Mouse (Mus musculus) forebrain, embryonic 14.5 days (tissue): Measurements from ENCODE around the gene Slc17a9. TPM values are rescaled to one million over a fixed set of nuclear protein-coding genes. Genes with fewer than 3 reads are reported as not detected.

ENCODE experiments used
- ATAC-seq: fragments of 200-750 bp; cut with Nextera tagmentation; 2 replicates; pipeline ENCODE4 v1.8.0; 2017; ENCODE audit warnings: mild to moderate bottlenecking, moderate library complexity
- DNase-seq: peaks from one replicate; pipeline ENCODE4 v3.0.0-alpha.2; 2015; ENCODE audit warnings: low spot score
- H3K27ac ChIP-seq: fragments of 300-500 bp; sonication (generic); 2 replicates; pipeline ENCODE4 v1.5.1; 2014; ENCODE audit warnings: low read depth, mild to moderate bottlenecking, control low read depth, low read length, moderate library complexity
- H3K27me3 ChIP-seq: fragments of 300-500 bp; sonication (generic); replicated peaks from 2 replicates; pipeline ENCODE4 v1.6.1; 2014; ENCODE audit warnings: low read length, control low read depth, mixed read lengths; ENCODE audit not compliant: control insufficient read depth, insufficient read depth
- H3K36me3 ChIP-seq: fragments of 300-500 bp; sonication (generic); 2 replicates; pipeline ENCODE4 v1.6.1; 2014; ENCODE audit warnings: low read length, control low read depth; ENCODE audit not compliant: control insufficient read depth, insufficient read depth
- H3K4me1 ChIP-seq: fragments of 300-500 bp; sonication (generic); 2 replicates; pipeline ENCODE4 v1.6.1; 2014; ENCODE audit warnings: antibody characterized with exemption, low read length, control low read depth; ENCODE audit not compliant: control insufficient read depth, insufficient read depth
- H3K4me2 ChIP-seq: fragments of 300-500 bp; sonication (generic); 2 replicates; pipeline ENCODE4 v1.6.1; 2014; ENCODE audit warnings: mild to moderate bottlenecking, control low read depth, low read length
- H3K4me3 ChIP-seq: fragments of 300-500 bp; sonication (generic); 2 replicates; pipeline ENCODE4 v1.5.1; 2014; ENCODE audit warnings: low read depth, low read length, control low read depth
- H3K9ac ChIP-seq: fragments of 300-500 bp; sonication (generic); 2 replicates; pipeline ENCODE4 v1.6.1; 2014; ENCODE audit warnings: mild to moderate bottlenecking, low read length, control low read depth, moderate library complexity
- H3K9me3 ChIP-seq: fragments of 300-500 bp; sonication (generic); replicated peaks from 2 replicates; pipeline ENCODE4 v1.6.1; 2016; ENCODE audit warnings: low read length, control low read depth, mixed read lengths; ENCODE audit not compliant: control insufficient read depth
- WGBS: fragments of 180-500 bp; shearing (Covaris S2); extraction: QIAGEN DNeasy Blood & Tissue Kit; methylation state at CpG from one replicate; pipeline ENCODE4 v1.1.7; 2014; 5-methylcytosine and 5-hydroxymethylcytosine counted together
- polyA plus RNA-seq: library from polyadenylated mRNA; unstranded; fragments of >200 nt; fragmentation: Nextera tagmentation; extraction: Ambion mirVana; gene quantifications from 2 replicates; pipeline ENCODE4 v1.2.1, GENCODE M21; 2014

Gene Slc17a9
- polyA plus RNA-seq, 1 experiment from 2014 or later: not detected

DNA sequence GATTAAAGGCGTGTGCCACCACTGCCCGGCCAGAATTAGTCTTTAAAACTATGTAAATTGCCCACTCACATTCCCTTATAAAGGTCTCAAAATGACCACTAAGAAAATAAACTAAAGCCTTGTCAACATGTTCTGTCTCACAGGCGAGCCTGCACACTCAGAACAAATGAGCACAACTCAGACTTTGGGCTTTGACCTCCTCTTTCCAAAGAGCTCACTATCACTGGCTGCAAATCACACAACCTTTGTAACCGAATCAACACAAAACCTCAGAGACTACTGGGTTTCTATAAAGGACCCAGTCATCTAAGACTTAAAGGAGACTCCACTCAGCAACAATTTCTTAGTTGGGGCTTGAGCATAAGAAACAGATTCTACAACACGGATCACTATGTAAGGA, 24.6 kb upstream of the Slc17a9 start:
- 73% methylated on average over 5 of the region's 5 CpGs for WGBS

DNA sequence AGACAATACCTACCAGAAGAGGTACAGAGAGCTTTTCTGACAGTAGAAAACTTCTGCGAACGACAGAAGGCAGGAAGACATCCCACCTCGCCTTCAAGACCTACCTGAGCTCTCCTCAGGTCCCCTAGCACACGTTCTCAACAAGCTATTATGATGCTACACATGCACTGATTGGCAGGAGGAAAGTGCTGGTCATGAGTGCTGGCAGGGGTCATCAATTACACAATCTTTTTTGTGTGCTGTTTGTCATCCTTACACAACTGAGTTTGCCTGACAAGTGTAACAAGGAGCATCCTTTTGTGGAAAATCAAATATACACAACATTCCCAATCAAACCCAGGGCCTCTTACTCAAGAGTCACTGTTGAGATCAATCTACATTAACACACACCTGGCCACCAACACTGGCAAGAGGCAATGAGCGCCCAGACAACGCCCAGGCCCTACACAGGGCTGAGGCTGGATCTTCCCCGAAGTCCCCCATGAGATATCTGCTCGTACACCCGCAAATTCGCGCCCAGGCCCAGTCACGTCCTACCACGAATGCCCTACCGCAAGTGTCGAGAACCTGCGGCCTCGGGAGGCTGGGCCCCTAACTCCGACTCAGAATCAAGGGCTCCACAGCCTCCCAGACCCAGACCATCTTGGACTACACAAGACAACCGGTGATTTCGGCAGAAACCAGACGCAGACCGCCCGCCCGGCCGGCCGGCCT, 23.9 kb upstream of the Slc17a9 start:
- H3K9ac ChIP-seq: peak overlapping the region; percentile 90
- H3K27ac ChIP-seq: peak overlapping the region; percentile 94
- H3K4me1 ChIP-seq: peaks cover 21% of the 10 kb centered on the region
- DNase-seq: no peak
- H3K4me2 ChIP-seq: peak overlapping the region; percentile 86
- H3K4me3 ChIP-seq: peak overlapping the region; percentile 62
- no peaks in the 10 kb centered on the region for H3K27me3 ChIP-seq
- no peak; the same call in 1 of the 2 replicates for ATAC-seq
- H3K9me3 ChIP-seq: no peaks in the 10 kb centered on the region
- 4% methylated on average over 26 of the region's 26 CpGs for WGBS
- 0 out of 2 replicates have a peak, but pooled peaks cover 2% of the 10 kb centered on the region for H3K36me3 ChIP-seq

More for the DNA sequence above, 24.6 kb upstream of the Slc17a9 start:
- Histone ChIP-seq H3K36me3 (0 out of 2 replicates have a peak, but pooled peaks cover under 1% of the 10 kb centered on the region), H3K9me3 (no peaks in the 10 kb centered on the region), H3K4me3 (peak overlapping the region; percentile 62), H3K9ac (peak overlapping the region; percentile 90; the same call in 1 of the 2 replicates), H3K27ac (no peak overlapping the region), H3K4me2 (peak overlapping the region; percentile 86), H3K4me1 (peaks cover 21% of the 10 kb centered on the region), H3K27me3 (no peaks in the 10 kb centered on the region)
- ATAC-seq (no peak), DNase-seq (no peak)

DNA sequence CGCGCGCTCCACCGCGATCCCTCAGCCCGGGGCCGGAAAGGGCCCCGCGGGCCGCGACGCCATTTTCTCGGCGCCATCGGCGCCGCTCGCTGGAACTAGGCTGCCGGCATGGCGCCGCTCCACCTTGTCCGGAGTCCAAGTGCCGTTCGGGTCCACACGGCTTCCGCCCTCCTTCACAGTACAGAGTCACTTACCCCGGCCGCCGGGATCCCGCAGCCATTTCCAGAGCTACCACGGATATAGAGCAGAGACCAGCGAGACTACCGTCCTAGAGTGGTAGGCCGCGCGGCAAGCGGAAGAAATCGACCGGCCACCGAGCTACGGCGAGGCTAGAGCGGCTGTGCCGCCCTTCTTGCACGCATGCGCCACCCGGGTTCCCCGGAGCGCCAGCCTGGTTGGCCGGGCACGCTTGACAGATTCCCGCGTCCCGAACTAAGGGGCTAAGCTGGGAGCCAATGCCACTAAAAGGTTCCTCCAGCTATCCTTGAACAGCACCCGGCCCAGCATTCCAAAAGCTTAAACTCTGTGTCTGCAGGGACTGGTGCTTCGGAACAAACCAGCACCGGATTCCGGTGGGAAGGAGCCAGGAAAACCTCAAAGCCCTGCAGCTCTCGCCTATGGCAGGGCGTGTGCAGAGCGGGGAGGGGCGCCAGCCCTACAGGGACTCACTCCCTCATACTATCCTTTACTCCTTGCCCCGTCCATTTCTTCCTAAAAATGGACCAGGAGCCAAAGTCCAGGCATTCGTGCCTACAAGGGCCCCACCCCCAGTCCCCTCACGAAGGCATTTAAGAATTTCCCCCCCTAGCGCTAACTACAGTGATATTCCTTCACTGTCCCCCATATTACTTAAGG, 23.1 kb upstream of the Slc17a9 start:
- H3K4me2 ChIP-seq: peak overlapping the region; percentile 86
- peak overlapping the region; percentile 94 for H3K27ac ChIP-seq
- DNase-seq: peak; percentile 96
- WGBS: under 1% methylated on average over 66 of the region's 66 CpGs
- H3K9me3 ChIP-seq: no peaks in the 10 kb centered on the region
- peak; percentile 96 for ATAC-seq
- H3K4me3 ChIP-seq: peak overlapping the region; percentile 62
- H3K36me3 ChIP-seq: peaks cover 4% of the 10 kb centered on the region; the same call in 1 of the 2 replicates
- peaks cover 21% of the 10 kb centered on the region for H3K4me1 ChIP-seq
- no peaks in the 10 kb centered on the region for H3K27me3 ChIP-seq
- peak overlapping the region; percentile 90 for H3K9ac ChIP-seq

DNA sequence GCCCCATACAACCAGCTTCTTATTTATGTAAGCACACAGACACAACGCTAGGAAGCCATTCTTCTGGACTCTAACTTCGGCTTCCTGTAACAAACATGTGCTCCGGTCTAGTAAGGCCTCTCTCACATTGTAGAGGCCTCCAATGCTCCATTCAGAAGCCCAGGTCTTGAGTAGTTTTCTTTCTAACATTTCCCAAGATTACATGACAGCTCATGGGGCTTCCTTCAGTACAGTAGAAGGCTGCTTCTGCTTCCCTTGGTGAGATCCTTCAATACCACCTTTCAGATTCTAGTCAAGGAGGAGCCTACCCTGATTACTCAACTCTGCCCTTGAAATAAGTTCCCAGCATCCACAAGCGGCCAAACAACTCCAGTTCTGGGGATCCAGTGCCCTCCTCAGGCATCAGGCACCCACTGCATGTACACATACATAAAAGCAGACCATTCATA, 22.3 kb upstream of the Slc17a9 start:
- Histone ChIP-seq H3K4me1 (peaks cover 21% of the 10 kb centered on the region), H3K9me3 (no peaks in the 10 kb centered on the region), H3K4me3 (peak overlapping the region; percentile 62), H3K9ac (peak overlapping the region; percentile 90), H3K36me3 (peaks cover 5% of the 10 kb centered on the region; the same call in 1 of the 2 replicates), H3K27ac (peak overlapping the region; percentile 94), H3K4me2 (peak overlapping the region; percentile 86), H3K27me3 (no peaks in the 10 kb centered on the region)
- WGBS: 36% methylated on average over 4 of the region's 4 CpGs
- ATAC-seq (no peak), DNase-seq (no peak)

DNA sequence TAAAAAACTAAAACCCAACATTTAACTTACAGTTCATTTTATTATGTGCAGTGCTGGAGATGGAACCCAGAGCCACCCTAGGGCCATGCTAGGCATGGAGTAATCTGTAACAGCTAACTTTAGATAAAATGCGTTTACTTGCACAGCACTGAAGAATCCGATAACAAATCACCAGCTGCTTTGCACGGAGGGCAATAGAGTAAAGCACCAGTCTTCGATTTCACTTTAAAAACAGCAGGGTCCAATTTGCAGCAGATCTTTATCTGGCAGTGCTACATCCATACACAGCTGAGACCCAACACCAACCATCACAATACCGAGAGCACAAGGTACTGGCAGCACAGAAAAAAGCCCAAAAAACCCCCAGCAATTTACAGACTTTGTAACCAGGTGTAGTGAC, 21.9 kb upstream of the Slc17a9 start:
- ATAC-seq: no peak
- Histone ChIP-seq H3K27ac (no peak overlapping the region), H3K4me2 (0 out of 2 replicates have a peak overlapping the region, but pooled peaks have one; percentile 86), H3K36me3 (peaks cover 5% of the 10 kb centered on the region; the same call in 1 of the 2 replicates), H3K9ac (no peak overlapping the region), H3K27me3 (no peaks in the 10 kb centered on the region), H3K9me3 (no peaks in the 10 kb centered on the region), H3K4me3 (no peak overlapping the region), H3K4me1 (peaks cover 21% of the 10 kb centered on the region)
- DNase-seq: no peak
- WGBS: 83% methylated on average over 5 of the region's 5 CpGs

DNA sequence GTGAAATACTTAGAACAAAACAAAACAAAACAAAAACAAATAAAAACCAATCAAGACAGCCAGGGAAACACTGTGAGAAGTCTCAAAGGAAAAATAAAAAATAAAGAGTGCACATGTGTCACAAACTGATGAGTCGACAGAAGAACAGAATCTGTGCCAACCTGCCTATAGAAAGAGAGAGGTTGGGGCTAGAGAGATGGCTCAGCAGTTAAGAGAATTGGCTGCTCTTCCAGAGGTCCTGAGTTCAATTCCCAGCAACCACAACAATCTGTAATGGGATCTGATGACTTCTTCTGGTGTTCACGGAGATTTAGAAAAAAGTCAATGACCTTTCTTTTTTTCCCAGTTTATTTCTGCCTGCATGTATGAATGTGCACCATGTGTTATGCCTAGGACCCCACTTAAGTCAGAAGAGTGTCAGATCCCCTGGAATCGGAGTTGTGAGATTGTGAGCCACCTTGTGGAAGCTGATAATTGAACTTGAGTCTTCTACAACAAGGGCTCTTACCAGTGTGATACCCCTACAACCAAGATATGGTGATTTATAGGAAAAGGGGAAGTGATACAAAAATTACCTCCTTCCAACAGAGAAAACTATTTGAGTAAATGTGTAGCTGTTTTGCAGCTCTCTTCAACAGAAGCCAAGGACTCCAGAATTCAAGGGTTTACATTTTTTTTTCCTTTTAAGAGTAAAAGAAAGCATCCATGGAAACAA, 21.3 kb upstream of the Slc17a9 start:
- Histone ChIP-seq H3K9me3 (no peaks in the 10 kb centered on the region), H3K27me3 (no peaks in the 10 kb centered on the region), H3K27ac (no peak overlapping the region), H3K4me2 (no peak overlapping the region), H3K36me3 (peaks cover 5% of the 10 kb centered on the region; the same call in 1 of the 2 replicates), H3K4me3 (no peak overlapping the region), H3K4me1 (peaks cover 27% of the 10 kb centered on the region), H3K9ac (no peak overlapping the region)
- DNase-seq (no peak), ATAC-seq (no peak)
- WGBS: 82% methylated on average over 3 of the region's 3 CpGs

DNA sequence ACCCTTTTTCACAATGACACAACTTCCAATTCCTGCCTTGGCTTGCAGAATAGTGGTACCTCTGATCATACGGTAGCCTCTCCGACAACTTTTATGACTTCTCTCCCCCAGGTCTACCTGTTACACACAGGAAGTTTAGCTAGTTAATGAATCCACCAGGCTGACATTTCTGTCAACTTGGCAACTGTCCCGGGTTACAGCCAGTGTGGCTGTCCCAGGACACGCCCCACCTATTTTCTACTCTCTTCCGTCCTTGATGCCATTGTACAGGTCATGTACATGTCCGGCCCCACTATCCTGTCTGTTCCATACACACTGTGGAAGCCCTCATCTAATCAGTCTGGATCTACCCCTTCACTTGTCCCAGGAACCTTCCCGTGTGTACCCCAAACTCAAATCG, 20.5 kb upstream of the Slc17a9 start:
- Histone ChIP-seq H3K27ac (no peak overlapping the region), H3K4me2 (no peak overlapping the region), H3K4me1 (peaks cover 26% of the 10 kb centered on the region), H3K4me3 (no peak overlapping the region), H3K27me3 (no peaks in the 10 kb centered on the region), H3K9ac (no peak overlapping the region), H3K9me3 (no peaks in the 10 kb centered on the region), H3K36me3 (peaks cover 5% of the 10 kb centered on the region; the same call in 1 of the 2 replicates)
- DNase-seq (no peak), ATAC-seq (no peak)
- WGBS: 89% methylated on average over 8 of the region's 8 CpGs

DNA sequence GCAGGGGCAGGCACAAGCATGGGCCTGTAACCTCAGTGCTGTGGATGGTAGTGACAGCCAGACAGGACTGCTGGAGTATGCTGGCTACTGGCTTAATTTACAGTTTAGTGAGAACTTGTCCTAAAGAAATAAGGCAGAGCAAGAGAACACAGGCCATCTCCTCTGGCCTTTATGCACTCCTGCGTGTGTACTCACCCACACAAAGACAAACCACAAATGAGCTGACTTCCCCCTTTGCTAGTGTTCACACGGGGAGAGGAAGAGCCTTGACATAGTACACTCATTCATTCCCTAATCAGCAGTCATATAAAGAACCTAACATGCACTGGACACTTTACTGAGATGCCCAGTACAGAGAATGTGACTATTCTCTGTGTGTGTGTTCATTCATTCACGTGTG, 20.0 kb upstream of the Slc17a9 start:
- ATAC-seq (no peak), DNase-seq (no peak)
- Histone ChIP-seq H3K4me3 (no peak overlapping the region), H3K27me3 (no peaks in the 10 kb centered on the region), H3K27ac (no peak overlapping the region), H3K9ac (no peak overlapping the region), H3K36me3 (peaks cover 5% of the 10 kb centered on the region; the same call in 1 of the 2 replicates), H3K9me3 (no peaks in the 10 kb centered on the region), H3K4me1 (peaks cover 21% of the 10 kb centered on the region), H3K4me2 (no peak overlapping the region)
- WGBS: 81% methylated on average over 3 of the region's 3 CpGs
